Mouse (Mus musculus) macrophage (primary cell): ENCODE data around the gene Ccdc121. TPM values are rescaled to one million over a fixed set of nuclear protein-coding genes. Genes with fewer than 3 reads are reported as not detected.

Source experiments
- H3K27ac ChIP-seq: fragments of 350-480 bp; formaldehyde crosslinking; 2 replicates; pipeline ENCODE4 v1.9.0; 2021
- H3K36me3 ChIP-seq: fragments of 350-480 bp; formaldehyde crosslinking; 2 replicates; pipeline ENCODE4 v1.9.0; 2021; ENCODE audit errors: inconsistent target
- H3K4me3 ChIP-seq: fragments of 350-480 bp; formaldehyde crosslinking; 2 replicates; pipeline ENCODE4 v1.9.0; 2021; ENCODE audit errors: inconsistent target
- H3K79me2 ChIP-seq: fragments of 350-480 bp; formaldehyde crosslinking; 2 replicates; pipeline ENCODE4 v1.9.0; 2021; ENCODE audit errors: inconsistent target
- WGBS: methylation state at CpG from one replicate; pipeline ENCODE4 v1.1.7; 2026; ENCODE audit warnings: inconsistent platforms; ENCODE audit not compliant: missing documents; 5-methylcytosine and 5-hydroxymethylcytosine counted together
- polyA plus RNA-seq: library from polyadenylated mRNA; stranded (reverse); fragments of 250-400 nt; gene quantifications from 3 replicates; pipeline ENCODE4 v1.2.4, GENCODE M21; 2018; ENCODE audit warnings: inconsistent platforms
- total RNA-seq, 78 experiments: library from RNA; depleted of rRNA; stranded (reverse); fragments of 250-400 nt; gene quantifications; 1 replicate in 9 of 78; 2 replicates in 24 of 78; 3 replicates in 43 of 78; 4 replicates in 2 of 78; pipeline ENCODE4 v1.2.4; 2018; ENCODE audit warnings: inconsistent platforms in 56 of 78

Gene Ccdc121
- not detected for total RNA-seq (2018; cell fraction: chromatin; rRNA removed)
- not detected for total RNA-seq (2018; cell fraction: cytosol; rRNA removed)
- not detected for total RNA-seq (2018; cell fraction: nucleus; rRNA removed)
- not detected in 3 replicates for polyA plus RNA-seq

DNA sequence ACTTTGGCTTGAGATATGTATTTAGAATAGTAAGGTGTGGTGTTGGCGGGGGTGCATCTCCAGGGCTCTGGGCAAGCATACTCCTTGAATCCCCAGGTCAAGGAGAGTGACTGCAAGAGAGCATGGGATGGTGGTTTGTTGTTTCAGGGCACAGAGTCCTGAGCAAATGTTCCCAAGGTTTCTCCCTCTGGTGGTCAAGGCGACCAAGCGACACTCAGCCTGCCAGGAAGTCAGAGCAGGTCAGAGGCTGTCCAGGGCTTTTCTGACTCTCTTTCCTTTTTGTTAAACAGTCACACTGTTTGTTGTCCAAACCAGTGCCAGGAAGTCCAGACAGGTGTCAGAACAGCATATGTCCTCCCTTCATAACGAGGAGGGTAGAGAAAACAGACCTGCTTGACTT, at the start of gene Ccdc121:
Gene Ccdc121, minus strand, starts transcription at position 145 of the 400 bp plus-strand sequence.
- no peak within 1 kb of the TSS for H3K27ac ChIP-seq
- H3K4me3 ChIP-seq = no peak within 1 kb of the TSS
- 93% methylated on average over 4 of the region's 4 CpGs for WGBS
- no peaks in the 10 kb centered on the region for H3K79me2 ChIP-seq
- H3K36me3 ChIP-seq = no peaks in the 10 kb centered on the region

GRCm38 (mm10) chr1:181560325-181560724, 49.1 kb upstream of the Ccdc121 start:
- Histone ChIP-seq H3K27ac (no peak overlapping the region), H3K36me3 (no peaks in the 10 kb centered on the region), H3K79me2 (no peaks in the 10 kb centered on the region), H3K4me3 (no peak overlapping the region)
- WGBS = 93% methylated on average over 6 of the region's 6 CpGs

GRCm38 (mm10) chr1:181559655-181560054, 48.4 kb upstream of the Ccdc121 start:
- Histone ChIP-seq H3K4me3 (no peak overlapping the region), H3K27ac (no peak overlapping the region), H3K36me3 (no peaks in the 10 kb centered on the region), H3K79me2 (no peaks in the 10 kb centered on the region)
- WGBS = 96% methylated on average over 9 of the region's 10 CpGs

DNA sequence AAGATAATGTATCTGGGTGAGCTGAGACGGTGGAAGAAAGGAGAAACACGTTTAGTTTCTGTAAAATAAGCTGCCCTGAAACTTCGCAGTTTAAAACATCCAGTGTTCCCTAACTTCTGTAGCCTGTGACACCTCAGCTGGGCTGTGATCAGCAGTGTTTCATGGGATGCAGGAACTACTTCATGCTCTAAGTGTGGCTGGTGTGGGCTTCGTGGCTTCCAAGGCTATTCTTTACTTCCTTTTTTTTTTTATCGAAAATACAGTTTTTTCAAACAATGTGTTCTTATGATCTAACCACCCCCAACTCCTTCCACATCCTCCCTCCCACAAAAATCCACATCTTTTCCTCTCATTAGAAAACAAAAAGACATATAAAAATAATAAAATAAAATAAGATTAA, 44.2 kb upstream of the Ccdc121 start:
- 5% methylated on average over 5 of the region's 5 CpGs for WGBS

DNA sequence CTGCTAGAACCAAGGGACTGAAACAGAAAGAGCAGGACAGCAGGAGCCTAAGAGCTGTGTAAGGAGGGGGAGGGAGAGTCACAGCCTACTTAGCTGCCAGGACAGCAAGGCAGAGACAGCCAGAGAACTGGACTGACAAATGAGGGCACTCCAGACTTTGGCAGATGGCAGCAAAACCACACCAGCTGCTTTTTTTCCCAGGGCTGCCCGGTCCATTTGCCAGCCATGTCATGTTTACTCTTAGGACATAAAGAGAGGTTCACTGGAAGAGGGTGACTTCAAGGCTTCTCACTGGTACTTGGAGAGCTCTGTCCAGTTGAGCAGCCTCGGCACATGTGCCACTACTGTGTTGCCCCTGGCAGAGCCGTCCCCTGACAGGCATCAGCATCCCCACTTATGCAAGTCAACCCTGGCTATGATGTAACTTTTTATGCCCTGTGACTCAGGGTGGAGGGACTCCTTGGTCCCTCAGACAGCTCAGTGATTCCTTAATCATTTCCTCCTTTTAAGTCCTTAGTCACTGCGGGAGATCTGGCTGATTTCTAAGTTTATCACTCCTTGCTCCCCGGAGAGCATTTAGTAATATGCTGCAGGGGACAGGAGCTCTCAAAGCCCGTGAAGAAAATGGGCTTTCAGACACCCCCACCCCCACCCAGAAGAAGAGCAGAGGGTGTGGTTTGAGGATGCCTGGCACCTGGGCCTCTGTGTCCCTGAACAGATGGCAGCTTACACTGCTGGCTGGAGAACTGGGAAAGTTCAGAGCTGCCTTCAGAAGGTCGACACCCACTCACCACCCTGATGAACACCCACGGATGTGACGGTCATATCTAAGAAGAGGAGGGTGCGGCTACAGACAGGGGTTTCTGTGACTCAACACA, 41.5 kb upstream of the Ccdc121 start:
- Histone ChIP-seq H3K79me2 (no peaks in the 10 kb centered on the region), H3K27ac (no peak overlapping the region), H3K36me3 (no peaks in the 10 kb centered on the region), H3K4me3 (no peak overlapping the region)
- 13% methylated on average over 10 of the region's 10 CpGs for WGBS

More for the DNA sequence above, 44.2 kb upstream of the Ccdc121 start:
- no peak overlapping the region for H3K4me3 ChIP-seq
- H3K27ac ChIP-seq = no peak overlapping the region
- no peaks in the 10 kb centered on the region for H3K79me2 ChIP-seq
- no peaks in the 10 kb centered on the region for H3K36me3 ChIP-seq

- 49% methylated on average over 5 of the region's 5 CpGs for WGBS
- Histone ChIP-seq H3K79me2 (no peaks in the 10 kb centered on the region), H3K27ac (no peak overlapping the region), H3K4me3 (no peak overlapping the region), H3K36me3 (no peaks in the 10 kb centered on the region)
These were observed 39.6 kb upstream of the Ccdc121 start for GRCm38 (mm10) chr1:181550826-181551225.

GRCm38 (mm10) chr1:181549987-181550386, 38.7 kb upstream of the Ccdc121 start:
- Histone ChIP-seq H3K4me3 (no peak overlapping the region), H3K36me3 (no peaks in the 10 kb centered on the region), H3K79me2 (no peaks in the 10 kb centered on the region), H3K27ac (no peak overlapping the region)
- 93% methylated on average over 8 of the region's 8 CpGs for WGBS

DNA sequence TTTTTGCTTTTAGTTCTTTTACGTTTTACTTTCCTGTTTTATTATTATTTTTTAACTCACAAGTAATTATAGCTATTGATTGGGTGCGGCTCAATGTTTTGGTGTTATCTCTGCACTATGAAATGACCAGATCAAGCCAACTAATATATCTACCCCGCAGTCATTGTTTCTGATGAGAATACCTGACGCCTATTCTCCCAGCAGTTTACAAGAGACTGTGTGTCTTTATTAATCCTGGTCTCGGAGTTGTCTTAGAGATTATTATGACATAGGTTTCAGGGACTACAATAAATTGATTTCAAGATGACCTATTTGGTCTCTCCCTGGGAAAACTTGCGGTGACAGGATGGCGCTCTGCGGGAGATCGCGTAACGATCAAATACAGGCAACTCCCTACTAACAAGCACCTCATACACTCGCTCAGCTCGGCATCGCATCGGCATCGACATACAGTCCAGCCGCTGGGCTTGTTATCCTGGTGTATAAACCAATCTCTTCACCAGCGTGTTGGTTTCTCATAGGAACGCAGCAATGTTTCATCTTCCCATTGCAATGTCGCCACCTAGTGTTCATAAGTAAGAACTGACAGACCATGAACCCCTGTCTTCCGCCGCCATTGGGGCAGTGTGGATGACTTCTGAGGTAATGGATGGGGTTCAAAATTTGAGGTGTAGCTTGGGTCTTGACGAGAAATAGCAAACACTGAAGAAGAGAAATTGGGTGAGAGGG, 34.0 kb upstream of the Ccdc121 start:
- WGBS = 32% methylated on average over 23 of the region's 23 CpGs
- Histone ChIP-seq H3K79me2 (no peaks in the 10 kb centered on the region), H3K4me3 (no peak overlapping the region), H3K36me3 (no peaks in the 10 kb centered on the region), H3K27ac (no peak overlapping the region)

GRCm38 (mm10) chr1:181543711-181544383, 32.6 kb upstream of the Ccdc121 start:
- no peak overlapping the region for H3K27ac ChIP-seq

DNA sequence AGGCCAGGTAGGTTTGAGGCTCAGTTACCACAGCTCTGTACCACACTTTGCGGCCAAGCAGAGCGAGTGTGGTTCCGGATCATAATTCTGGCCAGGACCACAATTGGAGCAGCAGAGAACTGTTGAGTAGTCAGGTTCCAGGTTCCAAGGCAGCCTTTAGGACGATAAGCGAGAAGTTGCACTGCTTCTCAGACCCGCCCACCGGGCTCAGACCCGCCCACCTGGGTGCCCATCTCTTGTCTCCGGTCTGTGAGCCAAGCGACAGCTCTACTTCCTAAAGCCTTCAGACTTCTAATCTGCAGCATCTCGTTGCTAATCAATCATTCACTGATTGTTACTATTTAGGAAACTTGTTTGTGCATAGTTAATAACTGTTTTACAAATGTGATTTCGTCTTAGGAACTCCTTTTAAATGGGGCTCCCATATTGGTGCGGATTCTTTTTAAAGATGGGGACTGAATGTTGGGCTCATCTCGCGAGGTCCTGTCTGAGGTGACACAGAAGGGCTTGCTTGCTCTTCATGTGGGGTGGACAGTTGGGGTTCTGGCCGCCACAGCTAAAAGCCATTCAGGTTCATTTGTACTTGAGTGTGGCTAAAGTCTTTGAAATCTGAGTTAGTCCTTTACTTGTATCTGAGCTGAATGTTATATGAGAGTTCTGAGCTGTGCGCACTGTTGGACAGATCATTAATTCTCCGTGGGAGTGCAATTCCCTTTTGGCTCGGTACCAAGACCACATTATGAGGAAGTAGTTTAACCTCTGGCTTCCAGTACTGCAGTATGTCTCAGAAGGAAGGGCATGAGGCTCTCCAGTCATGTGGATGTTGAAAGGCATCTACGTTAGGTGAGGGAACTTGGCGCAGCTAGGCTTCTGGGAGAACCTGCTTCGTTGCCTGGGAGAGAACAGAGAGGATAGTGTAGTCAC, 28.9 kb upstream of the Ccdc121 start:
- 33% methylated on average over 21 of the region's 22 CpGs for WGBS
- no peaks in the 10 kb centered on the region for H3K36me3 ChIP-seq
- H3K27ac ChIP-seq = no peak overlapping the region
- no peak overlapping the region for H3K4me3 ChIP-seq
- H3K79me2 ChIP-seq = no peaks in the 10 kb centered on the region

More at GRCm38 (mm10) chr1:181543711-181544383, 32.6 kb upstream of the Ccdc121 start:
- no peaks in the 10 kb centered on the region for H3K36me3 ChIP-seq
- no peak overlapping the region for H3K4me3 ChIP-seq
- 75% methylated on average over 5 of the region's 5 CpGs for WGBS
- H3K79me2 ChIP-seq = no peaks in the 10 kb centered on the region

DNA sequence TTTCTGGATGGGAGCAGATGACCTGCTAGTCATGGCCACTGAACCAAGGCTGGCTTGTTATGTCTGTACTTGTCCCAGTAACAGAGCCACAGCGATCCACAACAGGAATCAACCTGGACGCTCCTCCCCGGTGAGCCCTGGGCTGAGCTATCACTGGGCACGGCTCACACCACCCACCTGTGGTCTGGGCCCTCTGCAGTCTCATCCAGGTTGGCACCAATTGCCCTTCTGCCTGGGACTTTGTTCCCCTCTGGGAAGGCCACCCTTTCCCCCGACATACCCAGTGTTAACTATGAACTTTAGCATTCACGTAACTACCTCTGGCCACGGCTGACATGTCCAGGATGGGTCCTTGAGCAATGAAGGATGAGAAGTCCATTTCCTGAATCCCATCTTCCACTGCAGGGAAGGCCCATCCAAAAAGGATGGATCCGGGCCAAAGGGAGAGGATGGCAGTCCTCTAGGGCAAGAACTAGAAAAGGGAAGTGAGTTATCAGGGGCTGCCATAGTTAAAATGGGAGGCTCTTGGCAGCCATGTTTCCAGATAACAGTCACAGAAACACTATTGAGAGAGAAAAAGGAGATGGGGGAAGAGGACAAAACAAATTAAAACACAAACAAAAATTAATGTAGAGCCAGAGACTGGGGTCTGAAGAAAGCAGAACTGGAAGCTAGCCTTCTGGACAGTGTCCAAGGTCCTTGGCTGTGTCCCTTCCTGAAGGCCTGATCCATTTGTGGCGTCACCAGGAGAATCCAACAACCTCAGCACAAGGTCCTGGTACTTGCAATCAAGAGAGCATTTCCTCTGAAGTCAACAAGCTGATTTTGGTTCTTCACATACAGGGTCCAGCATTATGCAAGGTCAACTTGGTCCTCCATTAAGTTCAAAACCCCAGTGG, 26.6 kb upstream of the Ccdc121 start:
- Histone ChIP-seq H3K36me3 (no peaks in the 10 kb centered on the region), H3K4me3 (no peak overlapping the region), H3K27ac (no peak overlapping the region), H3K79me2 (no peaks in the 10 kb centered on the region)
- WGBS = 87% methylated on average over 9 of the region's 9 CpGs

- 84% methylated on average over 10 of the region's 10 CpGs for WGBS
- H3K79me2 ChIP-seq = no peaks in the 10 kb centered on the region
- H3K36me3 ChIP-seq = no peaks in the 10 kb centered on the region
- no peak overlapping the region for H3K27ac ChIP-seq
- H3K4me3 ChIP-seq = no peak overlapping the region
These were observed 24.1 kb upstream of the Ccdc121 start for GRCm38 (mm10) chr1:181535165-181535873.
